Mouse (Mus musculus) kidney, adult 2 months (tissue): ENCODE measurements around the gene Icmt.
A peak's percentile ranks its signal among the peaks of the same experiment; 100 is the strongest.

ENCODE experiments used
- CTCF ChIP-seq: fragments of 200-500 bp; conservative IDR thresholded peaks from 2 replicates; pipeline ENCODE4 v1.5.1; 2011; ENCODE audit warnings: low read depth, mild to moderate bottlenecking, control low read depth, low read length, moderate library complexity, mixed read lengths; ENCODE audit not compliant: insufficient read depth, insufficient read length
- POLR2A ChIP-seq: fragments of 200-500 bp; IDR thresholded peaks from one replicate; pipeline ENCODE4 v1.6.1; 2011; ENCODE audit warnings: low read depth, low read length, control low read depth

- TF ChIP-seq CTCF (peak; percentile 31; the same call in 1 of the 2 replicates), POLR2A (no peak)
Measured at GRCm38 (mm10) chr4:152264867-152265568, 32.0 kb upstream of the Icmt start.
